Mouse (Mus musculus) stomach, embryonic 16.5 days (tissue): ENCODE data around the gene Pik3c2b. TPM values are rescaled to one million over a fixed set of nuclear protein-coding genes. Genes with fewer than 3 reads are reported as not detected.
"Not testable (repeated sequence)": the region's sequence is repeated elsewhere in the genome, so short reads cannot be mapped to it uniquely, and the experiment has no call there.

Experiments used
- ATAC-seq: fragments of 200-750 bp; cut with Nextera tagmentation; 2 replicates; pipeline ENCODE4 v1.8.0; 2017; ENCODE audit warnings: moderate number of reproducible peaks, moderate TSS enrichment; ENCODE audit not compliant: insufficient read depth, low FRiP score
- H3K27ac ChIP-seq: fragments of 300-500 bp; sonication (generic); 2 replicates; pipeline ENCODE4 v1.5.1; 2014; ENCODE audit warnings: low read length
- H3K27me3 ChIP-seq: fragments of 300-500 bp; sonication (generic); 2 replicates; pipeline ENCODE4 v1.6.1; 2014; ENCODE audit warnings: low read length, control low read depth, mixed read lengths; ENCODE audit not compliant: control insufficient read depth, insufficient read depth
- H3K36me3 ChIP-seq: fragments of 300-500 bp; sonication (generic); 2 replicates; pipeline ENCODE4 v1.6.1; 2014; ENCODE audit warnings: low read length; ENCODE audit not compliant: control insufficient read depth, insufficient read depth
- H3K4me1 ChIP-seq: fragments of 300-500 bp; sonication (generic); 2 replicates; pipeline ENCODE4 v1.6.1; 2014; ENCODE audit warnings: low read length, control low read depth, mixed read lengths; ENCODE audit not compliant: control insufficient read depth, insufficient read depth
- H3K4me2 ChIP-seq: fragments of 300-500 bp; sonication (generic); 2 replicates; pipeline ENCODE4 v1.6.1; 2014; ENCODE audit warnings: low read depth, low read length, mixed read lengths
- H3K4me3 ChIP-seq: fragments of 300-500 bp; sonication (generic); replicated peaks from 2 replicates; pipeline ENCODE4 v1.5.1; 2014; ENCODE audit warnings: mild to moderate bottlenecking, low read length
- H3K9ac ChIP-seq: fragments of 300-500 bp; sonication (generic); 2 replicates; pipeline ENCODE4 v1.6.1; 2014; ENCODE audit warnings: low read length
- H3K9me3 ChIP-seq: fragments of 300-500 bp; sonication (generic); replicated peaks from 2 replicates; pipeline ENCODE4 v1.6.1; 2016; ENCODE audit warnings: low read length, control low read depth; ENCODE audit not compliant: control insufficient read depth
- WGBS: fragments of 180-500 bp; shearing (Covaris S2); extraction: QIAGEN DNeasy Blood & Tissue Kit; methylation state at CpG from one replicate; pipeline ENCODE4 v1.1.7; 2014; 5-methylcytosine and 5-hydroxymethylcytosine counted together
- polyA plus RNA-seq: library from polyadenylated mRNA; unstranded; fragments of >200 nt; fragmentation: Nextera tagmentation; extraction: Ambion mirVana; gene quantifications from 2 replicates; pipeline ENCODE4 v1.2.1, GENCODE M21; 2015

The Pik3c2b gene
- polyA plus RNA-seq, 1 experiment from 2014 or later = 9.3 TPM

- Histone ChIP-seq H3K27ac (no peak overlapping the region), H3K4me3 (no peak overlapping the region), H3K9me3 (no peaks in the 10 kb centered on the region), H3K4me1 (peaks cover 7% of the 10 kb centered on the region), H3K36me3 (no peaks in the 10 kb centered on the region), H3K27me3 (no peaks in the 10 kb centered on the region), H3K4me2 (no peak overlapping the region), H3K9ac (no peak overlapping the region)
- no peak for ATAC-seq
- 30% methylated on average over 7 of the region's 7 CpGs for WGBS
Measured at GRCm38 (mm10) chr1:133027980-133028379, 17.5 kb upstream of the Pik3c2b start.

- no peak overlapping the region for H3K27ac ChIP-seq
- no peaks in the 10 kb centered on the region for H3K36me3 ChIP-seq
- no peaks in the 10 kb centered on the region for H3K9me3 ChIP-seq
- H3K9ac ChIP-seq = no peak overlapping the region
- 78% methylated on average over 3 of the region's 3 CpGs for WGBS
- ATAC-seq = no peak
- no peak overlapping the region for H3K4me2 ChIP-seq
- H3K4me3 ChIP-seq = no peak overlapping the region
- no peaks in the 10 kb centered on the region for H3K27me3 ChIP-seq
- H3K4me1 ChIP-seq = peaks cover 9% of the 10 kb centered on the region
Measured at GRCm38 (mm10) chr1:133029744-133030143, 15.7 kb upstream of the Pik3c2b start.

GRCm38 (mm10) chr1:133030461-133030860, 15.0 kb upstream of the Pik3c2b start, which contains the start of gene Mdm4:
Gene Mdm4, minus strand, starts transcription at chr1:133030561.
- H3K36me3 ChIP-seq = no peaks in the 10 kb centered on the region
- H3K27ac ChIP-seq = no peak within 1 kb of the TSS
- H3K9ac ChIP-seq = no peak within 1 kb of the TSS
- no peak for ATAC-seq
- H3K4me3 ChIP-seq = no peak within 1 kb of the TSS
- H3K4me2 ChIP-seq = no peak within 1 kb of the TSS
- WGBS = 97% methylated on average over 5 of the region's 5 CpGs
- H3K9me3 ChIP-seq = no peaks in the 10 kb centered on the region
- H3K27me3 ChIP-seq = no peaks in the 10 kb centered on the region
- H3K4me1 ChIP-seq = peaks cover 9% of the 10 kb centered on the region

GRCm38 (mm10) chr1:133032981-133033315, 12.5 kb upstream of the Pik3c2b start:
- WGBS = 12% methylated on average over 5 of the region's 5 CpGs
- H3K9ac ChIP-seq = peak overlapping the region; percentile 72
- no peaks in the 10 kb centered on the region for H3K27me3 ChIP-seq
- peak overlapping the region; percentile 61 for H3K4me3 ChIP-seq
- H3K4me2 ChIP-seq = peak overlapping the region; percentile 54
- H3K9me3 ChIP-seq = no peaks in the 10 kb centered on the region
- peak overlapping the region; percentile 82 for H3K27ac ChIP-seq
- ATAC-seq = peak; percentile 21; the same call in 1 of the 2 replicates
- H3K36me3 ChIP-seq = no peaks in the 10 kb centered on the region
- peaks cover 9% of the 10 kb centered on the region for H3K4me1 ChIP-seq

- Histone ChIP-seq H3K36me3 (no peaks in the 10 kb centered on the region), H3K4me1 (peaks cover 9% of the 10 kb centered on the region), H3K27ac (peak overlapping the region; percentile 82), H3K27me3 (no peaks in the 10 kb centered on the region), H3K4me2 (peak overlapping the region; percentile 54), H3K9me3 (no peaks in the 10 kb centered on the region), H3K4me3 (peak overlapping the region; percentile 61), H3K9ac (peak overlapping the region; percentile 72)
- under 1% methylated on average over 28 of the region's 28 CpGs for WGBS
- ATAC-seq = peak; percentile 90
Measured at GRCm38 (mm10) chr1:133033316-133034090, 12.0 kb upstream of the Pik3c2b start.

- Histone ChIP-seq H3K4me1 (peaks cover 9% of the 10 kb centered on the region), H3K36me3 (no peaks in the 10 kb centered on the region), H3K4me3 (peak overlapping the region; percentile 61), H3K4me2 (peak overlapping the region; percentile 54), H3K9me3 (no peaks in the 10 kb centered on the region), H3K27ac (peak overlapping the region; percentile 57; the same call in 1 of the 2 replicates), H3K9ac (no peak overlapping the region), H3K27me3 (no peaks in the 10 kb centered on the region)
- 2% methylated on average over 11 of the region's 11 CpGs for WGBS
- ATAC-seq = peak; percentile 74
Measured at GRCm38 (mm10) chr1:133034091-133034460, 11.4 kb upstream of the Pik3c2b start.

- H3K27me3 ChIP-seq, H3K4me2 ChIP-seq, H3K4me1 ChIP-seq, H3K4me3 ChIP-seq, H3K9ac ChIP-seq, H3K36me3 ChIP-seq, H3K27ac ChIP-seq, H3K9me3 ChIP-seq, ATAC-seq: not testable (repeated sequence)
- 66% methylated on average over 7 of the region's 7 CpGs for WGBS
Measured at GRCm38 (mm10) chr1:133034682-133035081, 10.8 kb upstream of the Pik3c2b start.

- Histone ChIP-seq H3K4me3 (no peak overlapping the region), H3K27ac (no peak overlapping the region), H3K9me3 (no peaks in the 10 kb centered on the region), H3K9ac (no peak overlapping the region), H3K4me2 (no peak overlapping the region), H3K36me3 (no peaks in the 10 kb centered on the region), H3K27me3 (no peaks in the 10 kb centered on the region), H3K4me1 (no peaks in the 10 kb centered on the region)
- WGBS = 16% methylated on average over 4 of the region's 4 CpGs
- peak; percentile 66; the same call in 1 of the 2 replicates for ATAC-seq
Measured at GRCm38 (mm10) chr1:133039505-133039949, 5.9 kb upstream of the Pik3c2b start.

GRCm38 (mm10) chr1:133045861-133046440, 484 bp downstream of the Pik3c2b start:
- Histone ChIP-seq H3K4me1 (peaks cover 26% of the 10 kb centered on the region), H3K4me2 (peak overlapping the region; percentile 60), H3K27me3 (no peaks in the 10 kb centered on the region), H3K9ac (peak overlapping the region; percentile 94), H3K4me3 (peak overlapping the region; percentile 80), H3K9me3 (no peaks in the 10 kb centered on the region), H3K36me3 (no peaks in the 10 kb centered on the region), H3K27ac (peak overlapping the region; percentile 87)
- WGBS = under 1% methylated on average over 61 of the region's 71 CpGs
- ATAC-seq = peak; percentile 87
